Mouse (Mus musculus): ENCODE results near the gene Fev. TPM values are rescaled to one million over a fixed set of nuclear protein-coding genes. Genes with fewer than 3 reads are reported as not detected.

Gene Fev
- polyA plus RNA-seq, 1 experiment from 2014 or later: not detected

GRCm38 (mm10) chr1:74850251-74850650 lies 35.0 kb downstream of the Fev start:
- no peak overlapping the region for H3K9ac ChIP-seq
- no peak overlapping the region for H3K4me2 ChIP-seq
- H3K27ac ChIP-seq (ENCODE audit: low read depth): no peak overlapping the region
- no peak for TF ChIP-seq CTCF (IDR thresholded peaks at IDR 0.05; ENCODE audit: low read depth)
- no peaks in the 10 kb centered on the region for H3K36me3 ChIP-seq (ENCODE audit: insufficient read depth)
- H3K4me1 ChIP-seq (ENCODE audit: insufficient read depth): 0 out of 2 replicates have a peak, but pooled peaks cover 2% of the 10 kb centered on the region
- DNase-seq (no peak), ATAC-seq (ENCODE audit: insufficient read depth) (no peak)
- H3K27me3 ChIP-seq (ENCODE audit: insufficient read depth, low read length): peaks cover 55% of the 10 kb centered on the region
- H3K4me3 ChIP-seq (ENCODE audit: low read depth, low read length): no peak overlapping the region
- no peaks in the 10 kb centered on the region for H3K9me3 ChIP-seq (ENCODE audit: low read depth, low read length)
- WGBS: 16% methylated on average over 6 of the region's 6 CpGs

- Histone ChIP-seq H3K9me3 (ENCODE audit: low read depth, low read length) (no peaks in the 10 kb centered on the region), H3K9ac (no peak overlapping the region), H3K4me1 (ENCODE audit: insufficient read depth) (no peaks in the 10 kb centered on the region), H3K27me3 (ENCODE audit: insufficient read depth, low read length) (peaks cover 45% of the 10 kb centered on the region), H3K36me3 (ENCODE audit: insufficient read depth) (no peaks in the 10 kb centered on the region), H3K4me2 (no peak overlapping the region), H3K27ac (ENCODE audit: low read depth) (no peak overlapping the region), H3K4me3 (ENCODE audit: low read depth, low read length) (no peak overlapping the region)
- no peak for TF ChIP-seq CTCF (IDR thresholded peaks at IDR 0.05; ENCODE audit: low read depth)
- DNase-seq (no peak), ATAC-seq (ENCODE audit: insufficient read depth) (no peak)
- WGBS: 50% methylated on average over 5 of the region's 5 CpGs
Observed at GRCm38 (mm10) chr1:74848946-74849345, 36.3 kb downstream of the Fev start.

GRCm38 (mm10) chr1:74846341-74846740 lies 38.9 kb downstream of the Fev start:
- no peak overlapping the region for H3K9ac ChIP-seq
- H3K9me3 ChIP-seq (ENCODE audit: low read depth, low read length): no peaks in the 10 kb centered on the region
- 32% methylated on average over 9 of the region's 9 CpGs for WGBS
- no peaks in the 10 kb centered on the region for H3K36me3 ChIP-seq (ENCODE audit: insufficient read depth)
- no peak overlapping the region for H3K4me3 ChIP-seq (ENCODE audit: low read depth, low read length)
- peaks cover 20% of the 10 kb centered on the region for H3K27me3 ChIP-seq (ENCODE audit: insufficient read depth, low read length)
- no peaks in the 10 kb centered on the region for H3K4me1 ChIP-seq (ENCODE audit: insufficient read depth)
- H3K4me2 ChIP-seq: no peak overlapping the region
- no peak for TF ChIP-seq CTCF (IDR thresholded peaks at IDR 0.05; ENCODE audit: low read depth)
- ATAC-seq (ENCODE audit: insufficient read depth): no peak
- no peak overlapping the region for H3K27ac ChIP-seq (ENCODE audit: low read depth)
- DNase-seq: no peak

GRCm38 (mm10) chr1:74843090-74843489 lies 42.1 kb downstream of the Fev start:
- H3K4me3 ChIP-seq (ENCODE audit: low read depth, low read length): no peak overlapping the region
- H3K27me3 ChIP-seq (ENCODE audit: insufficient read depth, low read length): no peaks in the 10 kb centered on the region
- DNase-seq: no peak
- no peak overlapping the region for H3K4me2 ChIP-seq
- WGBS: 69% methylated on average over 5 of the region's 5 CpGs
- ATAC-seq (ENCODE audit: insufficient read depth): no peak
- H3K27ac ChIP-seq (ENCODE audit: low read depth): no peak overlapping the region
- no peaks in the 10 kb centered on the region for H3K9me3 ChIP-seq (ENCODE audit: low read depth, low read length)
- no peak overlapping the region for H3K9ac ChIP-seq
- no peak for TF ChIP-seq CTCF (IDR thresholded peaks at IDR 0.05; ENCODE audit: low read depth)
- H3K4me1 ChIP-seq (ENCODE audit: insufficient read depth): no peaks in the 10 kb centered on the region
- H3K36me3 ChIP-seq (ENCODE audit: insufficient read depth): no peaks in the 10 kb centered on the region

GRCm38 (mm10) chr1:74833255-74833654 lies 52.0 kb downstream of the Fev start:
- Histone ChIP-seq H3K9me3 (ENCODE audit: low read depth, low read length) (no peaks in the 10 kb centered on the region), H3K9ac (no peak overlapping the region), H3K4me3 (ENCODE audit: low read depth, low read length) (no peak overlapping the region), H3K27ac (ENCODE audit: low read depth) (no peak overlapping the region), H3K4me1 (ENCODE audit: insufficient read depth) (no peaks in the 10 kb centered on the region), H3K4me2 (no peak overlapping the region), H3K27me3 (ENCODE audit: insufficient read depth, low read length) (no peaks in the 10 kb centered on the region), H3K36me3 (ENCODE audit: insufficient read depth) (no peaks in the 10 kb centered on the region)
- TF ChIP-seq CTCF (IDR thresholded peaks at IDR 0.05; ENCODE audit: low read depth): no peak
- DNase-seq (no peak), ATAC-seq (ENCODE audit: insufficient read depth) (no peak)
- WGBS: 73% methylated on average over 3 of the region's 3 CpGs

MicroRNA genes within 50 kb of the gene (microRNA counts, 519-probe panel; counts per million panel counts)
- 3,290 counts per million, percentile 64 among the panel's probes with 10 or more counts for microRNA mmu-miR-375

Small RNA genes within 50 kb of the gene (microRNA-seq; reads per million reads assigned to microRNA genes)
- 4,332 reads per million, percentile 87 among the genes with 10 or more reads in this experiment for gene Mir375 (ENCODE audit: borderline number of aligned reads)

Other genes with a start within 250 kb of the Fev start
- gene Ttll4, start 223.7 kb downstream of the Fev start, polyA plus RNA-seq (2014; fragmentation: Nextera tagmentation; extraction: Ambion mirVana): 32.6 and 37.9 TPM in 2 replicates
- 1.9 and 2.2 TPM in 2 replicates for gene Cyp27a1, start 171.8 kb downstream of the Fev start, polyA plus RNA-seq (2014; fragmentation: Nextera tagmentation; extraction: Ambion mirVana)
- gene Prkag3, start 136.2 kb downstream of the Fev start, polyA plus RNA-seq (2014; fragmentation: Nextera tagmentation; extraction: Ambion mirVana): 0.12 and 0.29 TPM in 2 replicates
- gene Wnt6, start 113.5 kb downstream of the Fev start, polyA plus RNA-seq (2014; fragmentation: Nextera tagmentation; extraction: Ambion mirVana): 0.53 and 0.57 TPM in 2 replicates
- gene Wnt10a, start 93.9 kb downstream of the Fev start, polyA plus RNA-seq (2014; fragmentation: Nextera tagmentation; extraction: Ambion mirVana): not detected in 2 replicates
- gene Cdk5r2, start 30.5 kb downstream of the Fev start, polyA plus RNA-seq (2014; fragmentation: Nextera tagmentation; extraction: Ambion mirVana): not detected in 2 replicates
- gene Cryba2, start 7.7 kb upstream of the Fev start, polyA plus RNA-seq (2014; fragmentation: Nextera tagmentation; extraction: Ambion mirVana): not detected in 2 replicates
- gene Cfap65, start 50.2 kb upstream of the Fev start, polyA plus RNA-seq (2014; fragmentation: Nextera tagmentation; extraction: Ambion mirVana): 0.05 and 0.14 TPM in 2 replicates
- 0.12 and 0.14 TPM in 2 replicates for gene Ihh, start 66.3 kb upstream of the Fev start, polyA plus RNA-seq (2014; fragmentation: Nextera tagmentation; extraction: Ambion mirVana)
- 9.2 and 10.0 TPM in 2 replicates for gene Nhej1, start 239.8 kb upstream of the Fev start, polyA plus RNA-seq (2014; fragmentation: Nextera tagmentation; extraction: Ambion mirVana)
- 0.20 and 0.23 TPM in 2 replicates for gene Slc23a3, start 248.5 kb upstream of the Fev start, polyA plus RNA-seq (2014; fragmentation: Nextera tagmentation; extraction: Ambion mirVana)